Mouse (Mus musculus) neural tube, embryonic 15.5 days (tissue): ENCODE measurements around the gene B4galt4. TPM values are rescaled to one million over a fixed set of nuclear protein-coding genes. Genes with fewer than 3 reads are reported as not detected.
"Not testable (repeated sequence)": the region's sequence is repeated elsewhere in the genome, so short reads cannot be mapped to it uniquely, and the experiment has no call there.

Experiments used
- ATAC-seq: fragments of 200-750 bp; cut with Nextera tagmentation; 2 replicates; pipeline ENCODE4 v1.8.0; 2017; ENCODE audit warnings: mild to moderate bottlenecking, moderate TSS enrichment, moderate library complexity; ENCODE audit not compliant: low FRiP score
- H3K27ac ChIP-seq: fragments of 300-500 bp; sonication (generic); replicated peaks from 2 replicates; pipeline ENCODE4 v1.5.1; 2015; ENCODE audit warnings: mild to moderate bottlenecking, inconsistent platforms
- H3K27me3 ChIP-seq: fragments of 300-500 bp; sonication (generic); replicated peaks from 2 replicates; pipeline ENCODE4 v1.6.1; 2015; ENCODE audit warnings: inconsistent platforms
- H3K36me3 ChIP-seq: fragments of 300-500 bp; sonication (generic); 2 replicates; pipeline ENCODE4 v1.6.1; 2015; ENCODE audit warnings: inconsistent platforms
- H3K4me1 ChIP-seq: fragments of 300-500 bp; sonication (generic); 2 replicates; pipeline ENCODE4 v1.6.1; 2015; ENCODE audit warnings: inconsistent platforms
- H3K4me2 ChIP-seq: fragments of 300-500 bp; sonication (generic); 2 replicates; pipeline ENCODE4 v1.6.1; 2015; ENCODE audit warnings: inconsistent platforms, mild to moderate bottlenecking, moderate library complexity
- H3K4me3 ChIP-seq: fragments of 300-500 bp; sonication (generic); replicated peaks from 2 replicates; pipeline ENCODE4 v1.5.1; 2015; ENCODE audit warnings: mild to moderate bottlenecking, inconsistent platforms
- H3K9ac ChIP-seq: fragments of 300-500 bp; sonication (generic); replicated peaks from 2 replicates; pipeline ENCODE4 v1.6.1; 2015; ENCODE audit warnings: mild to moderate bottlenecking, inconsistent platforms
- H3K9me3 ChIP-seq: fragments of 300-500 bp; sonication (generic); replicated peaks from 2 replicates; pipeline ENCODE4 v1.6.1; 2016; ENCODE audit warnings: inconsistent platforms
- WGBS: fragments of 180-500 bp; shearing (Covaris S2); methylation state at CpG from one replicate; pipeline ENCODE4 v1.1.7; 2015; ENCODE audit warnings: mixed read lengths; 5-methylcytosine and 5-hydroxymethylcytosine counted together
- polyA plus RNA-seq: library from polyadenylated mRNA; unstranded; fragments of >200 nt; fragmentation: Nextera tagmentation; extraction: Ambion mirVana; gene quantifications from 2 replicates; pipeline ENCODE4 v1.2.1, GENCODE M21; 2015

The B4galt4 gene
- polyA plus RNA-seq, 1 experiment from 2014 or later, result 36.3 TPM

- Histone ChIP-seq H3K9me3 (no peaks in the 10 kb centered on the region), H3K4me3 (no peak overlapping the region), H3K36me3 (no peaks in the 10 kb centered on the region), H3K4me1 (0 out of 2 replicates have a peak, but pooled peaks cover 4% of the 10 kb centered on the region), H3K9ac (no peak overlapping the region), H3K27ac (no peak overlapping the region), H3K4me2 (no peak overlapping the region), H3K27me3 (no peaks in the 10 kb centered on the region)
- WGBS, result 62% methylated on average over 6 of the region's 6 CpGs
- ATAC-seq, result no peak
Observed at GRCm38 (mm10) chr16:38776342-38776741, 34.3 kb downstream of the B4galt4 start.

- Histone ChIP-seq H3K4me3 (no peak overlapping the region), H3K27me3 (no peaks in the 10 kb centered on the region), H3K4me1 (no peaks in the 10 kb centered on the region), H3K9me3 (no peaks in the 10 kb centered on the region), H3K27ac (no peak overlapping the region), H3K4me2 (no peak overlapping the region), H3K9ac (no peak overlapping the region), H3K36me3 (no peaks in the 10 kb centered on the region)
- no peak for ATAC-seq
- 94% methylated on average over 7 of the region's 7 CpGs for WGBS
Observed at GRCm38 (mm10) chr16:38780960-38781572, 39.0 kb downstream of the B4galt4 start.

GRCm38 (mm10) chr16:38781946-38782345 is 39.9 kb downstream of the B4galt4 start:
- Histone ChIP-seq H3K9ac (no peak overlapping the region), H3K4me1 (no peaks in the 10 kb centered on the region), H3K9me3 (no peaks in the 10 kb centered on the region), H3K27ac (no peak overlapping the region), H3K4me2 (no peak overlapping the region), H3K27me3 (no peaks in the 10 kb centered on the region), H3K4me3 (no peak overlapping the region), H3K36me3 (no peaks in the 10 kb centered on the region)
- 73% methylated on average over 2 of the region's 2 CpGs for WGBS
- ATAC-seq, result no peak

- Histone ChIP-seq H3K9me3 (no peaks in the 10 kb centered on the region), H3K4me3 (no peak overlapping the region), H3K27me3 (no peaks in the 10 kb centered on the region), H3K27ac (no peak overlapping the region), H3K4me2 (no peak overlapping the region), H3K4me1 (no peaks in the 10 kb centered on the region), H3K9ac (no peak overlapping the region), H3K36me3 (no peaks in the 10 kb centered on the region)
- 53% methylated on average over 2 of the region's 2 CpGs for WGBS
- ATAC-seq, result no peak
Observed at GRCm38 (mm10) chr16:38782524-38783067, 40.5 kb downstream of the B4galt4 start.

GRCm38 (mm10) chr16:38785301-38785700 is 43.2 kb downstream of the B4galt4 start:
- Histone ChIP-seq H3K4me2 (no peak overlapping the region), H3K27ac (no peak overlapping the region), H3K4me1 (no peaks in the 10 kb centered on the region), H3K9ac (no peak overlapping the region), H3K4me3 (no peak overlapping the region), H3K27me3 (no peaks in the 10 kb centered on the region), H3K36me3 (no peaks in the 10 kb centered on the region), H3K9me3 (no peaks in the 10 kb centered on the region)
- 92% methylated on average over 7 of the region's 7 CpGs for WGBS
- no peak for ATAC-seq

- Histone ChIP-seq H3K9me3 (no peaks in the 10 kb centered on the region), H3K36me3 (no peaks in the 10 kb centered on the region), H3K4me2 (no peak overlapping the region), H3K27me3 (no peaks in the 10 kb centered on the region), H3K9ac (no peak overlapping the region), H3K4me1 (no peaks in the 10 kb centered on the region), H3K4me3 (no peak overlapping the region), H3K27ac (no peak overlapping the region)
- WGBS, result 86% methylated on average over 2 of the region's 2 CpGs
- no peak for ATAC-seq
Observed at GRCm38 (mm10) chr16:38789016-38789415, 47.0 kb downstream of the B4galt4 start.

GRCm38 (mm10) chr16:38789966-38790365 is 47.9 kb downstream of the B4galt4 start:
- Histone ChIP-seq H3K9ac (no peak overlapping the region), H3K36me3 (no peaks in the 10 kb centered on the region), H3K27ac (no peak overlapping the region), H3K4me1 (no peaks in the 10 kb centered on the region), H3K4me3 (no peak overlapping the region), H3K4me2 (no peak overlapping the region), H3K9me3 (no peaks in the 10 kb centered on the region), H3K27me3 (no peaks in the 10 kb centered on the region)
- no peak for ATAC-seq
- WGBS, result 90% methylated on average over 3 of the region's 3 CpGs

- no peaks in the 10 kb centered on the region for H3K27me3 ChIP-seq
- H3K9ac ChIP-seq, result no peak overlapping the region
- H3K4me2 ChIP-seq, result no peak overlapping the region
- no peak overlapping the region for H3K4me3 ChIP-seq
- no peaks in the 10 kb centered on the region for H3K9me3 ChIP-seq
- H3K4me1 ChIP-seq, result no peaks in the 10 kb centered on the region
- WGBS, result 85% methylated on average over 6 of the region's 6 CpGs
- no peak overlapping the region for H3K27ac ChIP-seq
- no peaks in the 10 kb centered on the region for H3K36me3 ChIP-seq
- no peak for ATAC-seq
Observed at GRCm38 (mm10) chr16:38793120-38793519, 51.1 kb downstream of the B4galt4 start.

GRCm38 (mm10) chr16:38798957-38799450 is 56.9 kb downstream of the B4galt4 start:
- Histone ChIP-seq H3K27ac (no peak overlapping the region), H3K9me3 (no peaks in the 10 kb centered on the region), H3K9ac (no peak overlapping the region), H3K4me3 (no peak overlapping the region), H3K27me3 (no peaks in the 10 kb centered on the region), H3K36me3 (no peaks in the 10 kb centered on the region), H3K4me2 (no peak overlapping the region), H3K4me1 (no peaks in the 10 kb centered on the region)
- no peak for ATAC-seq
- 83% methylated on average over 3 of the region's 3 CpGs for WGBS

- Histone ChIP-seq H3K9me3 (no peaks in the 10 kb centered on the region), H3K27me3 (no peaks in the 10 kb centered on the region), H3K4me3 (no peak within 1 kb of the TSS), H3K4me1 (no peaks in the 10 kb centered on the region), H3K27ac (no peak within 1 kb of the TSS), H3K36me3 (no peaks in the 10 kb centered on the region), H3K4me2 (no peak within 1 kb of the TSS), H3K9ac (no peak within 1 kb of the TSS)
- WGBS, result 60% methylated on average over 10 of the region's 10 CpGs
- ATAC-seq, result no peak
Observed at GRCm38 (mm10) chr16:38800091-38800490, 58.0 kb downstream of the B4galt4 start, which contains the start of gene Upk1b. TSS of gene Upk1b (minus strand) at chr16:38800328.

GRCm38 (mm10) chr16:38807796-38808195 is 65.7 kb downstream of the B4galt4 start:
- H3K36me3 ChIP-seq, H3K4me2 ChIP-seq, H3K4me1 ChIP-seq, H3K4me3 ChIP-seq, H3K9ac ChIP-seq, H3K9me3 ChIP-seq, H3K27me3 ChIP-seq, ATAC-seq, H3K27ac ChIP-seq: not testable (repeated sequence)
- 88% methylated on average over 5 of the region's 5 CpGs for WGBS

GRCm38 (mm10) chr16:38810196-38810595 is 68.1 kb downstream of the B4galt4 start:
- no peak for ATAC-seq
- no peak overlapping the region for H3K27ac ChIP-seq

More at GRCm38 (mm10) chr16:38810196-38810595, 68.1 kb downstream of the B4galt4 start:
- no peaks in the 10 kb centered on the region for H3K9me3 ChIP-seq
- H3K4me1 ChIP-seq, result no peaks in the 10 kb centered on the region
- H3K36me3 ChIP-seq, result no peaks in the 10 kb centered on the region
- WGBS, result 85% methylated on average over 5 of the region's 5 CpGs
- H3K4me2 ChIP-seq, result no peak overlapping the region
- H3K27me3 ChIP-seq, result no peaks in the 10 kb centered on the region
- H3K9ac ChIP-seq, result no peak overlapping the region
- no peak overlapping the region for H3K4me3 ChIP-seq
